Mouse (Mus musculus) retina, postnatal 1 day (tissue): ENCODE measurements around the gene Zfp341.

Experiments used
- DNase-seq: peaks from one replicate; pipeline ENCODE4 v3.0.0-alpha.2; 2012

Zfp341 gene

DNA sequence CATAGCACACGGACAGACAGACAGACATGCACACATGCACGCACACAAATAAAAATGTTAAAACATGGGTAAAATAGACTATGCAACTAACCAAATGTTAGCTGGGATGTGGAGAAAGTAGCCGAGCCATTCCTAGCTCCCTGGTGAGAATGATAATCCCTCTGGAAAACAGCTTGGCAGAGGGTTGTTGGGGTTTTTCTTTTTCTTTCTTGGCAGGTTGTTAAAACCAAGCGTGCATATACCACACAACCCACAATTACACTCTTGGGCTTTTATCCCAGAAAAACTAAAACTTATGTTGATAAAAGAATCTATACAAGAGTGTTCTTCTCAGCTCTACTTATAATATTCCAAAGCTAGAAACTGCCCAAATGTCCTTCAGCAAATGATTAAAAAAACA, 24.0 kb upstream of the Zfp341 start:
- no peak for DNase-seq

DNA sequence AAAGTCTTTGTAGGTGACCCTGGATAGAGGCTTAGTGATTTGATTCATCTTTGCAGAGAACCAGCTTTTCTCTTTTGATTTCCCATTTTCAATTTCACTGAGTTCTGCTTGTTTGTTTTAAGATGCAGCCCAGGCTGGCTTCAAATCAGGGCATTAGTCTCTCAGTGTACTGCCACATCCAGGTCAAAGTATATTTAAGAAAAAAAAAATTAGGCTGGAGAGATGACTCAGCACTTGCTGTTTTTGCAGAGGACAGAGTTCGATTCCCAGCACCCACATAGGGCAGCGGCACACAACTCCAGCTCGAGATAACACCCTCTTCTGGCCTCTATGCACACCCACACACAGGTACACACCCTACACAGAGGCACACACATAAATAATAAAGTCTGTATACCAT, 21.9 kb upstream of the Zfp341 start:
- no peak for DNase-seq

DNA sequence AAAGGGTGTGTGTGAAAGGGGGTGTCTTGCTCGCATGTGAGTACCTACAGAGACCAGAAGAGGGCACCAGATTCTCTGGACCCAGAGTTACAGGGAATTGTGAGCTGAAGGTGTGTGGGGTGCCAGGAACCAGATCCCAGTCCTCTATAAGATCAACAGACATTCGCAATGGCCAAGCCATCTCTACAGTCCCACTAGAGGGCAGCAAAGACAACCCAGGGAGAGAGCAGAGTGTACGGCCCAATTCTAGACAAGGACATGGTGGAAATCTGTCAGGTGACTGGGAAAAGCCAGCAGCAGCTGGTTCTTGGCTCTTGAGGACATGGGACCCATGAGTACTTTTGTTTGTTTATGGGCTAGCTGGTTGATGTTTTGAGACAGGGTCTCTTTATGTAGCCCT, 20.1 kb upstream of the Zfp341 start:
- peak; percentile 66 for DNase-seq

DNA sequence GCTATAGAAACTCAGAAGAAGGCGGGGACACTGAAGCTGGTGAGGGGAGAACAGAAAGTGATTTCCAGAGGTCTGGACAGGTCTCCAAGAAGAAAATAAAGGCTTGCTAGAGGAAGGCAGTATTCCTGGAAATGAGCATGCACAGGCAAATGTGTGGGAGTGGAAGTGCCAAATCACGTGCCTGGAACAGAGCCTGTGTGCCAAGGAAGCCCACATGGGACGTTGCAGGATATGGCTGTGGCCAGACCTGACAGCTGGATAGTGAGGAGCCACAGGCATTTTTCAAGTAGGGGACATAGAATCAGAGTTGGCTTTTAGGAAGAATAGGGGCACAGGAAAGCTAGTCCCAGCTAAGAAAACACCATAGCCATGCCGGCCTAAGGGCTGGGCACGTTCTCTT, 17.3 kb upstream of the Zfp341 start:
- DNase-seq, result no peak

DNA sequence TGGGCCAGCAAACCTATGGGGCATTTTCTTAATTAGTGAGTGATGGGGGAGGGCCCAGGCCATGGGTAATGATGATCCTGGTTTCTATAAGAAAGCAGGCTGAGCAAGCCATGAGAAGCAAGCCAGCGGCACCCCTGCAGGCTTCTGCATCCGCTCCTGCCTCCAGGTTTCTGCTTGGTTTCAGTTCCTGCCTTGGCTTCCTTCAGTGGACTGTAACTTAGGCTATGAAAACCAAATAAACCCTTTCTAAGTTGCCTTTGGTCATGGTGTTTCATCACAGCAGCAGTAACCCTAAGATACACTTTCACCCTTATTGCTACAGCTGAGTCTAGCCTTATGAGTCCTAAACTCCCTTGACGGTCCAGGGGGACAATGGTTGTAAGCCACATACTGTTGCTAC, 15.7 kb upstream of the Zfp341 start:
- no peak for DNase-seq

DNA sequence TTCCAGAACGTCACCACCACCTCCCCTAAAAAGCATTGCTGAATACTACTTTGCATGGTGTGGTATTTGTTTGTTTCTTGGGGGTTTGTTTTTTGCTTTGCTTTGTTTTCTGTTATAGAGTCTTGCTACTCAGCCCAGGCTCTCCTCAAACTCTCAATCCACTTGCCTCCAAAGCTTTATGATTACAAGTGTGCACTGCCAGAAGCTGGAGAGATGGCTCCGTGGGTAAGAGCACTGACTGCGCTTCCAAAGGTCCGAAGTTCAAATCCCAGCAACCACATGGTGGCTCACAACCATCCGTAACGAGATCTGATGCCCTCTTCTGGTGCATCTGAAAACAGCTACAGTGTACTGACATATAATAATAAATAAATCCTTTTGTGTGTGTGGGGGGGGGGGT, 12.5 kb upstream of the Zfp341 start:
- DNase-seq, result no peak

DNA sequence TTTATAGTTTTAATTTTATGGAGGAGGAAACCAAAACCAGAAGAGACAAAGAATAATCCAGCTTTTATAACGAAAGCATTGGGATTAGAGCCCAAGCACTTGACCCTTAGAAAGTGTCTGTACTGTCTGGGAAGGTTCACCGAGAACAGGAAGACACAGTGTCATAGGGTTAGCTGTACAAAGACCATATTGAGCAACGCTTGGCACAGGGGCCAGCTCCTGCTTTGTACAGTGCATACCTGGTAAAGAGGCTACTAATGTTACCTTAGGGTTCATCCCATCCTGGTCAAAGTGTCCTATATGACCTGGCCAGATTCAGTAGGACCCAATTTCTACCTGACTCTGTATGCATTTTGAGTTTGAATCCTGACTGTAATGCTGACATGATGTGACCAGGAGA, 11.8 kb upstream of the Zfp341 start:
- DNase-seq, result no peak

DNA sequence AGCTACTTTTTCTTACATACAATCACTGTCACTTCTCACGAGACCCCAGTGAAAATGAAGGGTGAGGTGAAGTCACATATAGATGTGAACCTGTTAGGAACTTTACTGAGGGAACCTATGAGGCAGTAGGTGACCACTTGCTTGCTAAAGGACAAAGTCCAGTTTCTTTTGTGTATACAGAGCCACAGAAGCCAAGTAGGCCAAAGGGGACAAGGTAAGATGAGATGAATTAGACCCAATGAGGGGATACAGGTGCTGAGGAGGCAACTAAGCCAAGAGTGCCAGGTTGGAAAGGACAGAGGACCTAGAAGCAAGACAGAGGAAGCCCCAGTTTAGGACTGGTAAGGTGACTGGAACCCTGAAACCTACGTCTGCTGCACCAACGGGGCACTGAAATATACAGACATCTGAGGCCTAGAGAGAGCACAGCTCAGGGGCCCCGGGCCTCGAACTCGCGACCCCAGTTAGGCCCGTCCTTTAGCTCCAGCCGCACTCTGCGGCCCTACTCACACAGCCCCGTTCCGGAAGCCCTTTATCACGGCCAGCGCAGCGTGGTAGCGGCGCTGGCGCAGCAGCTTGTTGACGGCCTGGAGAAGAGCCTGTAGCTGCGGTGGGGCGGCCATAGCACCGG, 10.0 kb upstream of the Zfp341 start:
- DNase-seq, result no peak

DNA sequence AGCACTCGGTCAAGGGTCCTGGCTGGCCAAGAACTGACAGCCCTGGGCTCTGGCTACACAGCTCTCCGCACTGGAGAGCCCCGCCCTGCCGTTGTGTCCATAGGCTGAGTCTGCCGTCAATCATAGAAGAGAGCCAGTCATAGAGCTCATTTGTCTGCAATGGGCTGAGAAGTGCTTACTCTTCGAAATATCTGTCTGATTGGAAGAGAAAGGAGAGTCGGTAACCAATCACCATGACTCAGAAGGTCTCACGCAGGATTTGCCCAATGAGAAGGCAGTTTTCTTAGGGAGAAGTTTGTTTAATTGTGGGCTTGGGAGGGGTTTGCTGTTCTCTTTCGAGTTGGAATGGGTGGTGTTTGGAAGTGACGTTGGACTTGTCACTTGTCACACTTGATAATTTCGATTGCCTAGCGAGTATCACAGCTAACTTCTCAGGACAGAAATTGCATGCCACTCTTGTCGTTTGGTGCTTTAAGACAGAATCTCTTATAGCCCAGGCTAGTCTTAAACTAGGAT, 9.4 kb upstream of the Zfp341 start, which contains the start of gene Pxmp4:
Gene Pxmp4 (minus strand): TSS at position 71 of the 516 bp plus-strand sequence.
- DNase-seq, result peak; percentile 99

DNA sequence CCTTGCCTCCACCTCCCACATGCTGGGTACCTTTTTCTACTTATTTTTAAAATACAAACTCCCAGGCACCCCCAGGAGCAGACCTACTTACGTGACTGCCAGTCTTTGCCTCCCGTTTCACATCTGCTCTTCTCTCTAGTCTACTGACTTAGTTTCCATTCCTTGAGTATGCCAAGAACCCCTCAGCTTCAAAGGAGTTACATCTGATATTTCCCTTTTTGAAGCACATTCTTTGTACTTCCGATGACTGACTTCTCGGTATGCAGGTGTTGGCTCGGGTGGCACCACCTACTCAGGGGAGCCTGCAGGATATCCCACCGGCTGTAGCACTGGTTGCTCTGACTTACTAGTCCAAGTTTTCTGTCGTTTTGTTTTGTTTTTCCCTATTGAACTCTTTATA, 8.9 kb upstream of the Zfp341 start:
- no peak for DNase-seq

DNA sequence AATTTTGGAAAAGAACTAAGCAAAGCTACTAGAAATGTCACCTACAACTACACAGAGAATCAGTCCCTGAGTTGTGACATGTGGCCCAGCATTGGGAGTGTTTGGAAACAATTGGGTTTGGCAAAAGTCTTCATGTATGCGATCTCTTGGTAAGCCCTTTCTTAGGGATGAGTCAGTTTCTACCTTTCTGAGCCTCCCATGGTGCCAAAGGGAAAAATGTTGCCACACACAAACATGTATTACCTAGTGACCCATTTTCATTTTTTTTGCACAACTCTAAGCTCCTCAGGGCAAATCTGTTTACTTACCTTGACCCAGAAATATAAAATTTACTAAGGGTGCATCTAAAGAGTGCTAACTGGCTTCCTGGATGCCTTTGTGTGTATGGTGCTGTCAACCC, 6.1 kb upstream of the Zfp341 start:
- no peak for DNase-seq

DNA sequence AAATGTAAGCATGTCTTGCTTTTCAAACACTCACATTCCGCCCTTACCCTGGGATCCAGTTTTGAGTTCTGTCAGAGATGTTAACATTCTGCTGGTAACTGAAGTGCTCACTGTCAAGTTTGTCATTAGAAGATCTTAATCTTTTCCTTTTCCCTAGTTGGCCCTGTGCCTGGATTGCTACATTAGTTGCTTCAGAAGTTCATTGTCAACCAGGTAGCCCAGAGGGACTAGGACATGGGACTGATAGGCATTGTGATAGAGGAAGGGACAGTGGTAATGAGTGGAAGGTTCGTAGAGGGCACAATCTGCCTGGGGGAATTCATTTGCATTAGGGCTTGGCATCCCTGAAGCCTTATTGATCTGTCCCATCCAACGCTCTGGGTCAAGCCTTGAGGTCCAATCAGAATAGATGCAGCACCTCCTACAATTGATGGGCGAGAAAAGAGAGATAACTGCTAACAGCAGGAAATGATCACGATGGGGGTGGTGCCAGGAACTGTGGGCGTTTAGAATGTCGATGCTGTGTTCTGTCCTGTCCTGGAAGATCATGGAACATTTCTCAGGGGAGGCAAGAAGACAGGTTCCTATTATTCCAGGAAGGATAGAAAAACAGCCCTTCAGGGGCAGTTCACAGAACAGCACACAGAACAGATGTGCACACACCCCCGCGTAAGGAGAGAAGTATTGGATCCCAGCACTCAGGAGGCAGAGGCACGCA, 3.9 kb upstream of the Zfp341 start:
- no peak for DNase-seq

DNA sequence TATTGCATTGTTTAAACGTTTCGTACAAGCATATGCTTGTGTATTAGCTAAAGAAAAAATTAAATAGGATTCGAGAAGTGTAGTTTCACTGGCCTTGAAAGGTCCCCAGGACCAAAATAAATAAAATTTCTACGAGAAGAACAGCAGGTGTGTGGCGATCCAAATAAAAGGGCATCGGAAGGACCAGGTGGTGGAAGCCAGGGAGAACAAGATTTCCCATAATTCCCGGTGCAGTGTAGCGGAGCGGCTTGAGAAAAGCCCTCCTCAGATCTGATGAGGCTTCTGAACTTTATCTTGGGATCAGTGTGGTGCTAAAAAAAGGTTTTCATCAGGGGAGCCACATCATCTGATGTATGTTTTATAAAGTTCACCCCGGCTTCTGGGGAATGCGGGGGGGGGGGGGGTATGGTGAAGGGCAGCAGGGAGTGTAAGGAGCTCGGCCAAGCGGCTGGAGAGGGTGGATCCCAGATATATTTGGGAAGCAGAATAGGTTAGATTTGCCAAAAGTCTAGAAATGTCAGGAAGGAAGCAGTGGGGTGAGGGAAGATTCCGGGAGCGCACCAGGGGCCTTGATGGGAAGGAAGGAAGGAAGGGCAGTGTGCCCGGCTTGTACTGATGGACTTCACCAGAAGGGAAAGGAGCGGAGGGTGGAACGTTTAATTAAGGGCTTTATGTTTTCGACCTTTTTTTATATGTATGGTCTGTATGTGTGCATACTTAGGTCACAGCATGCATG, 1.9 kb downstream of the Zfp341 start:
- peak; percentile 31 for DNase-seq

DNA sequence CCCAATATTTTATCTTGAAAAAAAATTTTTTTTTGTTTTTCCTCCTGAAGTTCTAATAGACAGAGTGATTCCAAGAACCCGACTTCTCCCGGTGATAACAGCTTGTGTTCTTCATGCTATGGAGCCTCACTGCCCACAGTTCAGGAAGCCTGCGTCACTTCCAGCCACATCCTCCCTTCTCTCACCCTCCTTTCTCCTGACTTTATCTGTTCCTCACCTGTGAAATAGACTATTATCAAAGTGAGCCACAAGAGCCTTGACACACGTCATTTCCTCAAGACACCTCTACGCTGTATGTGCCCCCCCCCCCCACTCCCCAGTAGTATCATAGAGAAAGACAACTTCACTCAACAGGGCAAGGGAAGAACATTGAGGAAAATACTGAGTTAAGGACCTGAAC, 2.6 kb downstream of the Zfp341 start:
- DNase-seq, result no peak

DNA sequence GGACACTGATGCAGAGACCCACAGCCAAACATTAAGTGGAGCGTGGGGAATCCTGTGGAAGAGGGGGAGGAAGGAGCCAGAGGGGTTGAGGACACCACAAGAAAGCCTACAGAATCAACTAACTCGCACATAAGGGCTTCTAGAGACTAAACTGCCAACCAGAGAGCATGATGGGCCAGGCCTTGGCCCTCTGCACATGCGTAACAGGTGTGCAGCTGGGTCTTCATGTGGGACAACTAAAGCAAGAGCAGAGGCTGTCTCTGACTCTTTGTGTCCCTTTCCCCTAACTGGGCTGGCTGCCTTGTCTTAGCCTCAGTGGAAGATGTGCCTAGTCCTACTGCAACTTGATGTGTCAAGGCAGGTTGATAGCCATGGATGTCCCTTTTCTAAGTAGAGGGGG, 4.0 kb downstream of the Zfp341 start:
- no peak for DNase-seq

DNA sequence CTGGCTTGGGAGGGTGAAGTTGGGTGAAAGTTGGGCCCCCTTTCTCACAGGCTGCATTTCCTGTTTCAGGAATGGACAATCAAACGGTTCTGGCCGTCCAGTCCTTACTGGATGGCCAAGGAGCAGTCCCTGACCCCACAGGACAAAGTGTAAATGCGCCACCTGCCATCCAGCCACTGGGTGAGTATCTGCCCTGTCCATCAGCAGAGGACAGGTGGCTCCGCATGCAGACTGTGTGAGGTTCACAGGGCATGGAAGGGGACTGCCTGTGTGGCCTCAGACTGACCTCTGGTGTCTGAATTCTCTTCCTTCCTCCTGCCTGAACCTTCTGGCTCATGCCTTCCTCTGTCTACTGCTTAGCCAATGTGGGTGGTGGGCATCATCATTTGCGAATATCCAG, 8.6 kb downstream of the Zfp341 start:
- no peak for DNase-seq

DNA sequence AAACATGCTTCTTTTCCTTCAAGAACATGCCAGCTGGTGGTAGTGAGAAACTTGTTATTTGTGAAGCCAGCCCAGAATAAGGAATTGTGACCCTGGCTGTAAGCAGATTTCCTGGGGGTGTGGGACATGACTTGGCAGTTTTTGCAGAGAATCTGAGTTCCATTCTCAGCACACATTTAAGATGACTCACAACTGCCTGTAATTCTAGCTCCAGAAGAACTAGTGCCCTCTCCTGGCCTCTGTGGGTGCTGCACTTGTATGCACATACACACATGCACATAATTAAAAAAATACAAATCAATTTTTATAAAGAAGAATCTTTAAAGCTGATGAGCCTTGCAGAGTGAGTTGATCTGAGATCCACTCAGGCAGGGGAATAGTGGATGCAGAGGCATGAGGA, 11.0 kb downstream of the Zfp341 start:
- DNase-seq, result no peak

DNA sequence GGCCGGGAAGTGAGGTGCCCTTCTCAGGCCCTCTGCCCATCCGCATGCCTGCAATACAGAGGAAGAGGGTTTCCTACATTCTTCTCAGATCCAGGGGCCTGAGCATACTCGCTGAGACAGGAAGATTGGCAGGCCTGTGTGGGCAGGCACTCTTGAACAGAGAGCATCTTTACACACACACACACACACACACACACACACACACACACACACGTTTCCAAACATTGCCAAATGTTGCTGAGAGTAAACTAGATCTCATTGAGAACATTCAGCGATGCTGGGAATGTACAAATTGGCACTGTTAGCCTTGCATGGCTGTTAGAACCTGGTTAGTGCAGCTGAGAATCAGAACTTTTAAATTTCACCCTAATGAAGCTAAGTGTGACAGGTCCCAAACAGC, 17.4 kb downstream of the Zfp341 start:
- DNase-seq, result no peak

DNA sequence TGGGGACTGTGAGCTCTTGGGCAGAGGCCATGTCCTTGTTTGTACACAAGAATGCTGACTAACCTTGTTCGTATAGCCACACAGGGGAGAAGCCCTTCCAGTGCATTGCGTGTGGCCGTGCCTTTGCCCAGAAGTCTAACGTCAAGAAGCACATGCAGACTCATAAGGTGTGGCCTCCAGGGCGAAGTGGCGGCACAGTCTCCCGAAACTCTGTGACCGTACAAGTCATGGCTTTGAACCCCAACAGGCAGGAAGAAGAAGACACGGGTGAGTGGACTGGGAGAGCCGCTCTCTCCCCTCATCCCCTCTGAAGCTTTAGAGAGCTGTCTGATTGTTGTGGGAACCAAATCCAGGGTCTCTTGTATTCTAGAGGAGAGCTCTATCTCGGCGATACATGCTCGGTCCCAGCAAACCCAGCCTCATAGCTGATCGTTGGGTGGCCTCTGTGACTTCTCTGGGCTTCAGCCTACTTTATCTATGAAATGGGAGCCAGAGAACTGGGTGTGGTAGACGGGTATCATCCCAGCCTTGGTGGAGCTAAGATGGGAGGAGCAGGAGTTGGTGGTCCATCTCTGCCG, 19.2 kb downstream of the Zfp341 start:
- DNase-seq, result no peak

DNA sequence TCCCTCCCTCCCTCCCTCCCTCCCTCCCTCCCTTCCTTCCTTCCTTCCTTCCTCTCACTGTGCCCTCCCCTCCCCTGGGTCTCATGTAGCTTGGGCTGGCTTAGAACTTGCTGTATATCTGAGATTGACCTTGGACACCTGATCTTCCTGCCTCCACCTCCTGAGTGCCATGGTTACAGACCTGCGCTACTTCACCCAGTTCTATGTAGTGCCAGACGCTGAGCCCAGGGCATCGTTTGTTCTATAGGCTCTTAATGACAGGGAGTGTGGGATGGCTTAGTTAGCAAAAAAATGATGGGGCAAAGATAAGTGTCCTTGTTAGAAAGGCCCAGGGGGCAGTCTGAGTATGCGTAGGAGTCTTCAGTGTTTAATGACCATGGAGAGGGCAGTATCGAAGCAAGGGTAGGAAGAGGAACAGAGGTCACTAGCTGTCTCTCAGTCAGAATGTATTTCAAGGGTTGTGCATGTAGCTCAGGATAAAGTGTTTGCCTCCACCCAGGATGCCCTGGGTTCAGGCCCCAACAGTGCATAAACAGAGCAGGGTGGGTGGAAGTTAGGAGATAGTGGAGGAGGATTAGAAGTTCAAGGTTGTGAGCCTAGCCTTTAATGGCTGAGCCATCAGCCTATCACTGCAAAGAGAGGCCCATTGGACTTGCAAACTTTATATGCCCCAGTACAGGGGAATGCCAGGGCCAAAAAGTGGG, 20.1 kb downstream of the Zfp341 start:
- no peak for DNase-seq

DNA sequence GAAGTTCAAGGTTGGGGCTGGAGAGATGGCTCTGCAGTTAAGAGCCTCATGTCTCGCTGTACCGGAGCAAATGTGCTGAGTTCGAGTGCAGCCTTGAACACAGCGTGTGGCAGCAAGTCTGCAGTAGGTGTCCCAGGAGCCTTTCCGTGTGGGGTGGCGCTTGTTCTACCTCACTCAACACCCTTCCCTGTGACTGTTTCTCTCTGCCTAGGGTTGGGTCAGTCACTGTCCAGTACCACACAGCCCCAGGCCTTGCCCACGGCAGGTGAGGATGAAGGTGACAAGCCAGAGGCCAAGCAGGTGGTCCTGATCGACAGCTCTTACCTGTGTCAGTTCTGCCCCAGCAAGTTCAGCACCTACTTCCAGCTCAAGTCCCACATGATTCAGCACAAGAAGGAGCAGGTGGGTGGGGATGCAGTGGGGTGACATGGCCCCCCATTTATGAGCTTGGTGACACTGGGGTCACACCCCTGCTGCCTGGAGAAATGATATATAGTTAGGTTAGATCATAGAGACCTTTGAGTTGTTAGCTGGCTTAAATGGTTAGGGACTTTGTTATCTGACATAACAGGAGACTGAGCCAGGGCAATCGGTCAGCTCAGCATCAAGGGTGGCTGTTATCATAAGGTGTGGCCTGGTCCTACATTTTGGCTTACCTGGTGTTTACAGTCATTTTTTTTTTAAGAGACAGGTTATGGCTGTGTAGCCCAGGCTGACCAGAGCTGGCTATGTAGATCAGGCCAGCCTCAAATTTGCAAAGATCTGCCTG, 21.0 kb downstream of the Zfp341 start:
- no peak for DNase-seq

DNA sequence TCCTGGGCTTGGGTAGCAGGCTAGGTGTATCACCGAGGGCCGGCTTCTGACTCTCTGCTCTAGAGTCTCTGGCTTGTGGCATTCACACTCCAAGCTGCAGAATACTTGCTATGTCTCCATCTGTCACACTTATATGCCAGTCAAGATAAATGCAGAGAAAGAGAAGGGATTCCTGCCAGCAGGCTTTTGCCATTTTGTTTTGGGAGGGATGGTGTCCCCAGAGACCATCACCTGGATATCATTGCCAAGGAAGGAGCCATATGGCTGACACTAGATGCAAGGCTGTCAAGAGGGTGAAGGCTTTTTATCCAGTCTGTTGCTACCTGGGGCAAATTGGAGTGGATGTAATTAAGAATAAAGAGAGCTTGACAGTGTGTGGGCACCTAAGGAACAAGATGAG, 22.7 kb downstream of the Zfp341 start:
- DNase-seq, result no peak
